Comparison of ENCODE assay signal across 25 mouse cellular contexts in genomic region chr13:25664963-25665606, GRCm38 (mm10).
"Had no signal": no experiment of that assay in that cellular context is flagged by ENCODE, and none has a peak within 500 bp of the region (broad histone marks: within the 10 kb centered on the region; RNA-seq: fewer than 3 reads in every experiment).

No protein-coding gene starts in this region.

- H3K4me1 ChIP-seq: heart, embryonic 10.5 days; heart, embryonic 12.5 days; hindbrain, embryonic 10.5 days; hindbrain, embryonic 12.5 days; intestine, embryonic 15.5 days; limb, embryonic 13.5 days; limb, embryonic 15.5 days; liver, embryonic 12.5 days had no signal

- H3K4me2 ChIP-seq: heart, embryonic 12.5 days; hindbrain, embryonic 12.5 days; hindbrain, embryonic 14.5 days; intestine, embryonic 15.5 days; limb, embryonic 13.5 days; limb, embryonic 15.5 days; liver, embryonic 12.5 days had no signal

- H3K27ac ChIP-seq: heart, embryonic 10.5 days; hindbrain, embryonic 10.5 days; hindbrain, embryonic 12.5 days; hindbrain, embryonic 14.5 days; intestine, embryonic 15.5 days; limb, embryonic 13.5 days; limb, embryonic 15.5 days; liver, embryonic 12.5 days; liver, embryonic 14.5 days had no signal

- H3K36me3 ChIP-seq: heart, embryonic 10.5 days; heart, embryonic 12.5 days; hindbrain, embryonic 10.5 days; hindbrain, embryonic 12.5 days; intestine, embryonic 15.5 days; limb, embryonic 13.5 days; limb, embryonic 15.5 days; liver, embryonic 12.5 days had no signal

- H3K9ac ChIP-seq: heart, embryonic 12.5 days; hindbrain, embryonic 12.5 days; hindbrain, embryonic 14.5 days; intestine, embryonic 15.5 days; limb, embryonic 13.5 days; limb, embryonic 15.5 days; liver, embryonic 12.5 days; liver, embryonic 14.5 days had no signal

- H3K9me3 ChIP-seq: heart, embryonic 10.5 days; heart, embryonic 12.5 days; hindbrain, embryonic 10.5 days; hindbrain, embryonic 12.5 days; intestine, embryonic 15.5 days; limb, embryonic 13.5 days; limb, embryonic 15.5 days; liver, embryonic 12.5 days had no signal

- H3K27me3 ChIP-seq: heart, embryonic 12.5 days; hindbrain, embryonic 12.5 days; intestine, embryonic 15.5 days; limb, embryonic 13.5 days; limb, embryonic 15.5 days; liver, embryonic 12.5 days had no signal

- H3K4me3 ChIP-seq: heart, embryonic 10.5 days; heart, embryonic 12.5 days; hindbrain, embryonic 10.5 days; hindbrain, embryonic 12.5 days; intestine, embryonic 15.5 days; limb, embryonic 13.5 days; limb, embryonic 15.5 days; liver, embryonic 12.5 days had no signal

- DNase-seq: gastrocnemius, postnatal 14 days; gastrocnemius, postnatal 36 days; heart, adult 18-20 months; heart, postnatal 10 days; heart, postnatal 4 days; kidney, adult 18-20 months; kidney, adult 8-10 months; kidney, postnatal 10 days; kidney, postnatal 36 days; layer of hippocampus, adult 9-11 months; layer of hippocampus, postnatal 36 days; left cerebral cortex, postnatal 4 days; lung, adult 18-20 months had no signal

- ATAC-seq: inflammation-experienced regulatory T-cells, adult 6 months; intestine, embryonic 15.5 days; intestine, postnatal 0 days; liver, embryonic 12.5 days had no signal
